Mouse (Mus musculus): ENCODE measurements around the gene Smg9.

Gene Smg9

DNA sequence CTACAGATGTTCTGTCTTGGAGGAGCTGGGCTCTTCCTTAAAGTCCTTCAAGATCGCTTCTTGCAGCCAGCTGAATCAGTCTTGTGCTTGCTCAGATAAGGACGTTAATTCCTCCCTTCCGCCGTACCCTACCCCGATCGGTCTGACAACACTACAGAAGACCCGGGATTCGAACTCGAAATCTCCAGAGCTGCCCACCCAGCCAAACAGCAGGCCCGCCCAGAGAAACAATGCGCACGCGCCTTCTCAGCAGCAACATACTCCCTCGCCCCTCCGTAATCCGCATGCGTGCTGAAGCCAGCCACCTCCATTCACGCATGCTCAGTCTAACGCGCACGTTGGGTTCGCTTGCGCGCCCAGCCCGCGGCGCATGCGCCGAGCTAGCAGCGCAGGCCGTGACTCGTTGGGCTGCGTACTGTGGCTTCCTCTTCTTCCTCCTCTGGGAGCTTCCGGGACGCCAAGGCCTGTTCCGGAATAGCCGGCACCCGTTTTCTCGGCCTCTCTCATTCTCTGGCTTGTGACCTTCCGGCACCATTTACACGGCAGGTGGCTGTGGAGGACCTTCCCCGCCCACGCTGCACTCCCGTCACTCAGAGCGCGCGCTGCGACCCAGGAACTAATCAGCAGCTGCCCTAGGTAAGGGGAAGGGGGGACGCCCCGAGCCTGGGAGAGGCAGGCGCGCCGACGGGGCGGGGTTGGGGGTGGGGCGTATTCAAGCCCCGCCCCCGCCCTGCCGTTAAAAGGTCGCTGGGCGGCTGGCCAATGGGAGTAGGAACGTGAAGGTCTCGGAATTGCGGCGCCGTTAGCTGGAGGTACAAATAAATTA lies at the start of gene Smg9:
TSS of gene Smg9 (plus strand) at position 364 of the 826 bp plus-strand sequence.
- DNase-seq (ENCODE audit: low spot score), result peak; percentile 98

DNA sequence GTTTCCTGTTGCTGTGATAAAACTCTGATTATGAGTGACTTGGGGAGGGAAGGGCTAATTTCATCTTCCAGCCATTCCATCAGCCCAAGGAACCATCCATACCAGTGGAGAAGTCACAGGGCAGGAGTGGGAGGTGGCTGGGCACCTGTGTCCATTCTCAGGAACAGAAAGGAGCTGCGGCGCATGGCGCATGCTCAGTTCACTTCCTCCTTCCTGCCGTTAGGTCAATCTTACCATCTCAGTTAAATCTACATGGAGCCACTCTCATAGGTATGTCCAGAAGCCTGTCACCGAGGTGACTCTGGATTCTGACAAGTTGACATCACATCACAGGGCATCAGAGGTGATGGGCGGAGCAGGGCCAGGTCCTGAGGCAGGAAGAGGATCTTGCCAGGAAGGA lies 43.8 kb upstream of the Smg9 start:
- DNase-seq (ENCODE audit: low spot score), result no peak

DNA sequence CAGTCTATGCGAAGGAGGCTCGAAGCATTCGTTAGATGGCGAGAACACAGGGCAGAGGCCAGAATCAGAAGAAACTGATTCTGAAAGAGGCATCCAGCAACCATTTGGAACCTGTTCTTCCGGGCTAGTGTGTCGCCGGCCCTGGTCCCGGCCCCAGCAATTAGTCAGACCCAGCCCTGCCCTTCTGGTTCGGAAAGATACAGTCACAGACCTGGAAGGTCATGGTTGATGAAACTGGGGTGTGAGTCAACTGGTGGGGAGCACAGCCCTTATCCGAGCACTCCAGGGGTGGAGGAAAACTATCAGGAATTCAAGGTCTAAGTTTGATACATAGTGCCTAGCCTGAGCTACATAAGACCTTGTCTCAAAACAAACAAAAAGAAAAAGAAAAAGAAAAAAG lies 43.3 kb upstream of the Smg9 start:
- no peak for DNase-seq (ENCODE audit: low spot score)

DNA sequence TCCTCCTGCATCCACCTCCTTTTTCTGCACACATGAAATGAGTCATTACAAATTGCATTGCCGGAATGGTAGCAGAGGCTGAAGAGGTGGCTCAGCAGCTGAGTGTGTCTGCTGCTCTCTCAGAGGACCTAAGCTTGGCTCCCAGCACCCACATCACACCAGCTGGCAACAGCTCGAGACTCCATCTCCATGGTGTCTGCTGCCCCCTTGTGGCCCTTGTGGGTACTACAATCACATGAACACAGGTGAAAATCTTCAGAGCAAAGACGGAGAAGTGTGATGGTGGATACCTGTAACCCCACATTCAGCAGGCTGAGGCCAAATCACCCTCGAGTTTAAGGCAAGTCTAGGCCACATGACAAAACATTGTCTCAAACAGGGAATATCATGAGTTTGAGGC lies 41.5 kb upstream of the Smg9 start:
- DNase-seq (ENCODE audit: low spot score), result no peak

DNA sequence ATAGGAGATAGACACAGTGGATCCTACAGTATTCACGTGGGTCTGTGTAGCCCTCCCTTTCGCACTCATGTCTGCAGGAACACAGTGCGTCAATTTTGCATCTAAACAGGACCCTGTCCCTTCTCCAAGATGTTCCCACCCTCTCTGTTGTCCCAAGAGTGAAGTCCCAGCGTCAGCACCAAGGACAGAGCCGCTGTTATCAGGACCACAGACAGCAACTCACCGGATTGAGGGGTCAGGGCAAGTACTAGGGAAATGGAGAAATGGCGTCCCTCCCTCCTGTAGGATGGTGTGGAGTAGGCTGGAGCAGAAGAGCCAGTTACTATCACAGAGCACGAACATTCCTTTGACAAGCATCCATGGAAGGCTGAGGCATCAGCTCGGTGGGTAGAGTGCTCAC lies 40.1 kb upstream of the Smg9 start:
- DNase-seq (ENCODE audit: low spot score), result no peak

DNA sequence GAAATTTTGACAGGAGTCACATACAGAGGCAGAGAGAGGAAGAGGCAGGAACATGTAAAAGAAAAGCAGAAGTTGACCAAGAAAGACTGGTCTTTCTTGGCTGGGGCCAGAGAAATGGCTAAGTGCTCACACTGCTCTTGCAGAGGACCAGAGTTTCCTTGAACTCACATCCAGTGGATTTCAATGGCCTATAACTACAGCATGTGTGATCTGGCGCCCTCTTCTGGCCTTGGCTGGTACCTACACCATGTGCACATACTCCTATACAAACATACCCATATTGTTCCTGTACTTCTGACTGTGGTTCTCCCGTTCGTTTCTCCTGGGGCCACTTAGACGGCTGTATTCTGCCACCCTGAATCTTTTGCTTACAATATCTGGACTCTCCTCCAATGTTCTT lies 38.4 kb upstream of the Smg9 start:
- no peak for DNase-seq (ENCODE audit: low spot score)

DNA sequence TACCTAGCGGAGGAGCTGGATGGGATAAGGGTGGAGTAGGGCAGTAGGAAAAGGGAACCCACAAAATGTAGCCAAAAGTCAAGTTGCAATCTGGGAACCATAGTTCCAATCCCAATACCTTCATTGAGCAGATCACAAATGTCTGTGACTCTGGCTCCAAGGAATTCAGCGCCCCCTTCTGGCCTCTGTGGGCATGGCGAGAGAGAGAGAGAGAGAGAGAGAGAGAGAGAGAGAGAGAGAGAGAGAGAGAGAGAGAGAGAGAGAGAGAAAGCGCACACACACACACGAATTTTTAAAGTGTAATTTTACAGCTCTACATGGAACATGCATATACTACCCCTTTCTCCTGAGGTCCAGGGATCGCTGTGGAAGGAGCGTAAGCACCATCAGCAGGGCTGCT lies 36.2 kb upstream of the Smg9 start:
- DNase-seq (ENCODE audit: low spot score), result peak; percentile 40

DNA sequence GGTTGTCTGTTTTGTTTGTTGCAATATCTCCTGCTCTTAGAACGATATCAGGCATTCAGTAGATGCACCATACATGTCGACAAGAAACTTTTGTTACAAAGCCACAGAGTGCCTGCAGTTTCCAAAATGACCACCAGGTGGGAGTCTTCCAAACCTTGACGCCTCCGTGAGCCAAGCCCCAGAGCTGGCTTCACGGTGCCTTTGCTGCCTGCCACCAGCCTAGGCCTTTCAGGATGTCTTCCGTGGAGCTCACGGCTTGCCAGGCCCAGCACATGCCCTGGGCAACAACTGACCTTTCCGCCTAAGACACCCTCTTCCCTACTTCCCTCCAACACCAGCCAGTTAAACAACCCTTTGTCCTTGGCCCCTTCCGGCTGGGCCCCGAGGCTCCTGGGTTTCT lies 34.6 kb upstream of the Smg9 start:
- peak; percentile 88 for DNase-seq (ENCODE audit: low spot score)

DNA sequence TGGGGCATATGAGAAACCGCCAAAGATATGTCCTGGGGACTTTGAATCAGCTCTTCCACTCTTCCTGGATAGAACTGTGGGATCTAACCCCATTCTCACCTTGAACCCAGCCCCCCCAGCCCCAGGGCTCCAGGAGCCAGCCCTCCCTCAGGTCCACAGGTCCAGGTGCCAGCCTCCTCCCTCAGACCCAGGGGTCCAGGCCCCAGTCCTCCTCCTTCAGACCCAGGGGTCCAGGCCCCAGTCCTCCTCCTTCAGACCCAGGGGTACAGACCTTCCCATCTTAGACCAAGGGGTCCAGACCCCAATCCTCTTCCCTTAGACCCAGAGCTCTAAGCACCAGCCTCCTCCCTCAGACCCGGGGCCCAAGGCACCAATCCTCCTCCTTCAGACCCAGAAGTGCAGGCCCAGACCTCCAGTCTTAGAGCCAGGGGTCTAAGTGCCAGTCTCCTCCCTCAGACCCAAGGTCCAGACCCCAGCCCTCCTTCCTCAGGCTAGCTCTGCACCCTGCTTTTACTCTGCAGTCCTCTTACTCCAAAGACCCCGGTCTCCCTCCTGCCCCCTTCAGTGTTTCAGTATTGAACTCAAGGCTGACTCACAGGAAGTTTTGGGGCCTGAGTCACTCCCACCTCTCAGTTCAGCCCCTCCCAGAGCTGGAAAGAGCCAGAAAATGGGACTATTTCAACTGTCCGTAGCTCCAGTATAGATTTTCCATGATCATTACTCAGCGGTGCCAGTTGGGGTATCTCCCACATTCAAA lies 34.0 kb upstream of the Smg9 start:
- DNase-seq (ENCODE audit: low spot score), result no peak

DNA sequence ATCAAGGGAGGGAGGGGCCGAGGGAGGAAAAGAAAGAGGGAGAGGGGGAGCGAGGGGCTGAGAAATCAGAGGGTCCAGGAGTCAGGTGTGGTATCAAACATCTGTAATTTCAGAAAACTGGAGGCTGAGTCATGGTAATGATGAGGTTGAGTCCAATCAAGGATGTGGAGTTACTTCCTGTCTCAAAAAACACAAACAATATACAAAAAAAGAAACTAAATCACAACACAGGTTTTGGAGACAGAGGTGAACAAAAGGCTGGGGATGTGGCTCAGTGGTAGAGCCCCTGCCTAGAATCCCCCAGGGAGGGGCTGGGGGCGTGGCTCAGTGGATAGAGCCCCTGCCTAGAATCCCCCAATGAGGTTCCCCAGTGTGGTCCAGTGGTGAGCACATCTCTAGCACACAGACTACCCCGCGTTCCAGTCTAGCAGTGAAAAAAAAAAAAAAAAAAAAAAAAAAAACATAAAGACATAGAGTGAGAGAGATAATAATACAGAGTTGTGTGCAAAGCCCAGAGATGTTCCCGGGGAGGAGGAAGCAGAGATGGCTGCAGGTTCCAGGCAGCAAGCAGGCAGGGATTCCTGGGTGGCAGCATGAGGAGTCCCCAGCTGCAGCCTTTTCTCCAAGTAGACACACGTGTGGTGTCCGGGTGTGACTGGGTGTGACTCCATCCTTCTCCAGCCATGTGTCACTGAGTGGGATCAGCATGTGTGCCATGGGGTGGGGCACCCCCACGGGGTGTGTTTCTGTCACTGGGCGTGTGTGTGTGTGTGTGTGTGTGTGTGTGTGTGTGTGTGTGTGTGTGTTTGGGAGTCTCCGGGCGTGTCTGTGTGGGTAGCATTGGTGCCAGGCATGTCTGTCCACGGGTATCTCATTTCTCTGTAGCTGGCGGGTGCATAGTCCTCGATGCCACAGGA lies 32.4 kb upstream of the Smg9 start:
- no peak for DNase-seq (ENCODE audit: low spot score)

DNA sequence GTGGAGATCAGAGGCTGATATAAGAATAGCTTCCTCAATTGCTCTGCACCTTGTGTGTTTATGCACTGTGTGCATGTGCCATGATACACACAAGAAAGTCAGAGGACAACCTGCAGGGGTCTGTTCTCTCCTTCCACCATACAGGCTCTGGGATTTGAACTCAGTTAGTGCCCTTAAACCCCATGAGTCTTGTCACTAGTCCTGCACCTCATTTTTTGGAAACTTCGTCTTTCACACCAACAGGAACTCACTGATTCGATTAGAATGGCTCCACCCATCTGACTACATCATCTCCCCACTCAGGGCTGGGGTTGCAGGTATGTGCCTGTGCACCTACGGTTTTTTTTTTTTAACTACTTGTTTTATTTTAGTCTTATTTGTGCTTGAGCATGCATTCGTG lies 31.2 kb upstream of the Smg9 start:
- DNase-seq (ENCODE audit: low spot score), result no peak

DNA sequence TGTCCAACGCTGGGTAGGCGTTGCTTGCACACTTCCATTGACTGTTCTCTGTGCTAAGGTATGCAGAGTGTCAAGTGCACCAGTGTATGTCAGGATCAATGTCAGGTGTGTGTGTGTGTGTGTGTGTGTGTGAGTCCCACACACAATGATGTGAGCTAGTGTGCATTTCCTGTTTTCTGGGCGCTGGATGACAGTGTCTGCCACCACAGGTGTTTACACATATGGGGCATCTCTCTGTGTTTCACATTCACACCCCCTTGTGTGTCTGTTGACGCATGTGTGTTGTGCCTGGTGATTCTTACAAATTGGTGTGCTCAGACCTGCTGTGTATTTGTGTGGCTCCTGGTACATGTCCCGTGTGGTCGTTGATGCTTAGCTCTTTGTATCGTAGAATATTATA lies 30.5 kb upstream of the Smg9 start:
- DNase-seq (ENCODE audit: low spot score), result no peak

DNA sequence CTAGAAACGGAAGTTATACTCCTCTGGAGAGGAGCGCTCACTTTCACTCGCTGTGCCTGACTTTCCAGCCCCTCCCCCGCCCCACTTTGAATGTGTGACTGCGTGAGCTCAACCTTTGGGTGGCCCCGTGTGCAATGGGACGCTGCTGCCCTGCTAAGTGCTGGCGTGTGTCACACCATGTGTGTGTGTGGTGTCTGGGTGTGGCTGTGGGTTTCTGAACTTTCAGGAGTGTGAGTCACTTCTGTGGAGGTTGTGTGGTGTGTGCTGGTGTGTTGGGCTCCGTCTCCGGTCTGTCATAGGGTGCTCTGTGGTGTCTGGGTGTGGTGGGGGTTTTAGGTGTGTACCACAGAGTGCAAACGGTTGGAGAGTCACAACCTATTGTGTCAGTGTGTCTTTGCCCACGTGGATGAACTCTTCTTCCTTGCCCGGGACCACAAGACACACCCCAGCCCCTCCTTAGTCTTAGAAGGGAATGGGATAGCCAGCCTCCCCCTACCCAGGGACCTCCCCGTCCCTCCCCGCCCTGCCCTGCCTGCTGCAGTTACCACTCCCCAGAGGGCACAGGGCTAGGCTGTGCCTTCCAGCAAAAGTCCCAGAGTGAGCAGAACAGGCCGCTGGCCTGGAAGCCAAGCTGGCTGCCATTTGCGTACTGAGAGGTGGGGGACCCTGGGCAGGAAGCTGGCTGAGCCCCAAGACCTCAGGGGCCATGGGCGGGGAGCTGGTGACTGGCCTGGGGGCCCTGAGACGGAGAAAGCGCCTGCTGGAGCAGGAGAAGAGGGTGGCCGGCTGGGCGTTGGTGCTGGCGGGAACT lies 29.5 kb upstream of the Smg9 start, which contains the start of gene Kcnn4:
TSS of gene Kcnn4 (plus strand) at position 533 of the 811 bp plus-strand sequence.
- DNase-seq (ENCODE audit: low spot score), result no peak

DNA sequence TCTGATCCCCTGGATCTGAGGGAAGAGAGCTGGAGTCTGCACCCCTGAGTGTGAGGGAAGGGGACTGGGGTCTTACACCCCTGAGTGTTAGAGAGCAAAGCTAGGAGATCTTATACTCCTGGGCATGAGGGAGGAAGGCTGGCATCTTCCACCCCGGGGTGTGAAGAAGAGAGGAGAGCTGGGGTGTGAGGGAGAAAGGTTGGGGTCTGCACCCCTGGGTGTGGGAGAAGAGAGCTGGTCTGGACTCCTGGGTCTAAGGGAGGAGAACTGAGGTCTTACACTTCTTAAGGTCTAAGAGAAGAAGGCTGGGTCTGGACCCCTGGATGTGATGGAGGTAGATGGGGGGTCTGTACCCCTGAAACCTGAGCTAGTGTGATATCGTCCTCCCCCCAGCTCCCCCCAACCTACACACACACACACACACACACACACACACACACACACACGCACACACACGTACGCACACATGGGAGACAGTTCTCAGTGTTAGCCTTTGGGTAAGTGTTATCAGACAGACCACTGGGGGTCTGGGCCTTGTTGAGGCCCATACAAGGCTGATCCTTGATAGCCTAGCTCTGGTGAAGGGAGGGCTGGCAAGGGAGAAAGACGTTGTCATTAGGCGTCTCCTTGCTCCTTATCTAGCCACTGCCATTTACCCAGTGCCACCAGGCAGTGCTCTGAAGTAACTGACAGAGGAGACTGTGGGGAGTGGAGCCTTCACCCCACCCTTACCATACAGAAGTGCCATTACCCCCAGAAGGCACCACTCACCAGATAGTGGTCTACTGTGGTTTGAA lies 28.2 kb upstream of the Smg9 start:
- no peak for DNase-seq (ENCODE audit: low spot score)

DNA sequence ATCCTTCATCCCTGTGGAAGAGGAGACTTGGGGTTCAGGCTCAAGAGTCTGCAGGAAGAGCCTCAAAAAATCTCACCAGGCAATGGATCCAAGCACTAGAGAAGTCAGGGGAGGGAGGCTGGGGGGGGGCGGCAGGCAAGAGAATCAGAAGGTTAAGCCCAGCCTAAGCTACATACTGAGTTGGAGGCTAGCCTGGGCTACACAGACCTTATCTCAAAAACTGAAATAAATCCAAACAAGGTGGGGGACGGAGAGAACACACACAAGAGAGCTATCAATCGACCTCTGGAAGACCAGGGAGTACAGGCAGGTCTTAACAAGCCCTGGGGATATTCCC lies 27.6 kb upstream of the Smg9 start:
- DNase-seq (ENCODE audit: low spot score), result no peak

DNA sequence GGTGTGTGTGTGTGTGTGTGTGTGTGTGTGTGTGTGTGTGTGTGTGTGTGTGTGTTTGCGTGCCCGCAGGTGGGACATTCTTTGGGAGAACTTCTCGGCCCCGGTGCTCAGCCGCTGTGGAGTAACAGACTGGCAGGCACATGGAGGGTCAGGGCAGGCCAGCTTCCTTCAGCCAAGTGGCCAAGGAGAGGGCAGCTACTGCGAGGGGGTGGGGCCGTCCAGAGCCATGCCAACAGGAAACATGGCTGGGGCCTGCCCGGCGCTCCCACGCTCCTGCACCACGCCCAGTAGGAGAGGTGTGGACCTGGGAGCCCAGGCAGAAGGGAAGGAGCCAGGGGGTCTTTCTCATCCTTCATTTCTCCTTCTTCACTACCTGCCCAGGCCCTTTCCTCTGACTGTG lies 27.1 kb upstream of the Smg9 start:
- DNase-seq (ENCODE audit: low spot score), result no peak

DNA sequence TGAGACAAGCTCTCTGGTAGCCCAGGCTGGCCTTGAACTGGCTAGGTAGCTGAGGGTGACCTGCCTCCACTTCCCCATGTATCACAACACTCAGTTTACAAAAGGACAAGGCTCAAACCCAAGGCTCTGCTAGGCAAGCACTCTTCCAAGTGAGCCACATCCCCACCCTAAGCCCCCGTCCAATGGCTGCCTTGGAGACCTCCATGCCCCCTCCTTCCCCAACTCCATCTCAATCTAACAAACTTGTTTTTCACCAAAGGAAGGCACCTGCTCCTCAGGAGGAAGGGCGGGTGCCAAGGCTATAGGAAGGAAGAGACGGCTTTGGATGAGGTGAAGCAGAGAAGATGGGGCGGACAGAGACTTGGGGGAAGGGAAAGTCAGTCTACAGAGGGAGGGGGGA lies 26.6 kb upstream of the Smg9 start:
- no peak for DNase-seq (ENCODE audit: low spot score)

DNA sequence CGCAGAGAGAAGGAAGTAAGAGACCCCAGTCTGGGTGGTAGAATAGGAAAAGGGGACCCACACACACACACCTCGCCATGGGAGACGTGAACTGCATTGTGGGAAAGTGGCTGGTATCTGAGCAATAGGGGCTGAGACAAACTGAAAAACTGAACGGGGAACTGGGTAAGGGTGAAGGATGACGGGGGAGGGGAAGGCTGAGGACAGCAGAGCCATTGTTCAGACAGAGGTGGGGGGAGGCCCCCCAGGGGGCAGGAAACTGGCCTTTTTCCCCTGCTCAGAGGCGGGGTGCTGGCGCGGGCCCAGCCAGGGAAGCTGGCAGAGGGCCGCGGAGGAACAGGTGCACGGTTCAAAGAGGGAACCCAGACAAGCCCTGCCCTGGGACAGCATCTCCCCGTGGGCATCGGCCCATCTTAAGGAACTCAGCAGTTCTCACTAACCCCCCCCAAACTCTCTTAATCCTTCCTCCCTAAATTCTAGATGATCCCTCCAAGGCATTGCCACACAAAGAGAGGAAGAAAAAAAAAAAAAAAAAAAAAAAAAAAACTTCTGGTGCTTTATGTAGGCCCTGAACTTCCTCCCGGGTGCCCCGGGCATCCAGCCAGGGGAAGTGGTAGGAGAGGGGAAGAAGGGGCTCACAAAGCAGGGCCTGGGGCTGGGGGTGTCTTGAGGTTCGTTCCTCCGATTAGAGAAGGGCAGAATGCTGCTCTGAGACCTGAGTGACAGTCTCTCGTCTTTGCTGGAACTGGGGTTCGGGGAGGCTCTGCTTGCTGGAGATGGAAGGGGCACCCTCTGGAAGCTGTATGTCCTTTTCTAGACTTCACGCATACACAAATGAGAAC lies 25.7 kb upstream of the Smg9 start:
- DNase-seq (ENCODE audit: low spot score), result no peak

DNA sequence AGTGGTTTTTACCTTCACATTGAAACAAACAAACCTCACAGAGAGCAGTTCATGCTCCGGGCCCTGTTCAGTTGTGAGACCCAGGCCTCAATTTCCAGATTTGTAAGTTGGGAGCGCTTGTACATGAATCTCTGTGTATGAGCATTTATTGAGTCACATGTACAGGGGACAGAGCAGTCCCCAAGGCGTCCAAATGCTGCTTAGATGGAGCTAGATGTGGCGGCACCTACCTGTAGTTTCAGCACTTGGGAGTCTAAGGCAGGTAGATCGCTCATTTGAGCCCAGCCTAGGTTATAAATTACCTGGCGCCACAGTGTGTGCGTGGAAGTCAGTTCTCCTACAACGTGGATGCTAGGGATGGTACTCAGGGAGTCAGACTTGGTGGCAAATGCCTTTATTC lies 23.0 kb upstream of the Smg9 start:
- no peak for DNase-seq (ENCODE audit: low spot score)
